Mouse (Mus musculus) limb, embryonic 12.5 days (tissue): ENCODE data around the gene Cryl1. TPM values are rescaled to one million over a fixed set of nuclear protein-coding genes. Genes with fewer than 3 reads are reported as not detected.

Source experiments
- ATAC-seq: fragments of 200-750 bp; cut with Nextera tagmentation; 2 replicates; pipeline ENCODE4 v1.8.0; 2017; ENCODE audit warnings: low read depth, moderate TSS enrichment; ENCODE audit not compliant: insufficient number of reproducible peaks, insufficient read depth, low FRiP score, low TSS enrichment
- H3K27ac ChIP-seq: fragments of 300-500 bp; sonication (generic); 2 replicates; pipeline ENCODE4 v1.5.1; 2016; ENCODE audit warnings: mild to moderate bottlenecking, moderate library complexity
- H3K27me3 ChIP-seq: fragments of 300-500 bp; sonication (generic); 2 replicates; pipeline ENCODE4 v1.6.1; 2016; ENCODE audit warnings: mild to moderate bottlenecking, moderate library complexity
- H3K36me3 ChIP-seq: fragments of 300-500 bp; sonication (generic); 2 replicates; pipeline ENCODE4 v1.6.1; 2016; ENCODE audit warnings: mild to moderate bottlenecking, moderate library complexity
- H3K4me1 ChIP-seq: fragments of 300-500 bp; sonication (generic); replicated peaks from 2 replicates; pipeline ENCODE4 v1.6.1; 2016
- H3K4me2 ChIP-seq: fragments of 300-500 bp; sonication (generic); 2 replicates; pipeline ENCODE4 v1.6.1; 2016; ENCODE audit warnings: mild to moderate bottlenecking, moderate library complexity
- H3K4me3 ChIP-seq: fragments of 300-500 bp; sonication (generic); replicated peaks from 2 replicates; pipeline ENCODE4 v1.5.1; 2016; ENCODE audit warnings: mild to moderate bottlenecking
- H3K9ac ChIP-seq: fragments of 300-500 bp; sonication (generic); replicated peaks from 2 replicates; pipeline ENCODE4 v1.6.1; 2016; ENCODE audit warnings: mild to moderate bottlenecking, moderate library complexity
- H3K9me3 ChIP-seq: fragments of 300-500 bp; sonication (generic); 2 replicates; pipeline ENCODE4 v1.6.1; 2016; ENCODE audit warnings: mild to moderate bottlenecking, moderate library complexity
- WGBS: fragments of 180-500 bp; shearing (Covaris S2); methylation state at CpG from one replicate; pipeline ENCODE4 v1.1.7; 2016; 5-methylcytosine and 5-hydroxymethylcytosine counted together
- polyA plus RNA-seq: library from polyadenylated mRNA; unstranded; fragments of >200 nt; fragmentation: Nextera tagmentation; extraction: Ambion mirVana; gene quantifications from 2 replicates; pipeline ENCODE4 v1.2.1, GENCODE M21; 2016

Cryl1 gene
- polyA plus RNA-seq, 1 experiment from 2014 or later: 16.7 TPM

- Histone ChIP-seq H3K9ac (no peak overlapping the region; the same call in 1 of the 2 replicates), H3K36me3 (no peaks in the 10 kb centered on the region), H3K27ac (no peak overlapping the region), H3K27me3 (peaks cover 12% of the 10 kb centered on the region; the same call in 1 of the 2 replicates), H3K4me2 (peak overlapping the region; percentile 78), H3K4me1 (no peaks in the 10 kb centered on the region), H3K9me3 (no peaks in the 10 kb centered on the region; the same call in 1 of the 2 replicates), H3K4me3 (peak overlapping the region; percentile 65)
- 19% methylated on average over 13 of the region's 13 CpGs for WGBS
- ATAC-seq: no peak
Observed at GRCm38 (mm10) chr14:57398813-57399427, 591 bp upstream of the Cryl1 start.

GRCm38 (mm10) chr14:57397221-57397620, 1.1 kb downstream of the Cryl1 start:
- 83% methylated on average over 5 of the region's 5 CpGs for WGBS
- H3K27me3 ChIP-seq: peaks cover 12% of the 10 kb centered on the region; the same call in 1 of the 2 replicates
- no peak overlapping the region for H3K4me2 ChIP-seq

GRCm38 (mm10) chr14:57395470-57395869, 2.9 kb downstream of the Cryl1 start:
- Histone ChIP-seq H3K9me3 (no peaks in the 10 kb centered on the region), H3K4me3 (no peak overlapping the region), H3K27me3 (peaks cover 12% of the 10 kb centered on the region; the same call in 1 of the 2 replicates), H3K4me2 (no peak overlapping the region), H3K36me3 (no peaks in the 10 kb centered on the region), H3K9ac (no peak overlapping the region), H3K27ac (no peak overlapping the region), H3K4me1 (0 out of 2 replicates have a peak, but pooled peaks cover 5% of the 10 kb centered on the region)
- no peak for ATAC-seq
- WGBS: 73% methylated on average over 2 of the region's 2 CpGs

More at GRCm38 (mm10) chr14:57397221-57397620, 1.1 kb downstream of the Cryl1 start:
- H3K36me3 ChIP-seq: no peaks in the 10 kb centered on the region
- no peak overlapping the region for H3K4me3 ChIP-seq
- no peaks in the 10 kb centered on the region for H3K9me3 ChIP-seq
- H3K27ac ChIP-seq: no peak overlapping the region
- H3K4me1 ChIP-seq: 0 out of 2 replicates have a peak, but pooled peaks cover 3% of the 10 kb centered on the region
- no peak overlapping the region for H3K9ac ChIP-seq
- no peak for ATAC-seq

- no peaks in the 10 kb centered on the region for H3K9me3 ChIP-seq
Observed at GRCm38 (mm10) chr14:57392278-57392677, 6.1 kb downstream of the Cryl1 start.

DNA sequence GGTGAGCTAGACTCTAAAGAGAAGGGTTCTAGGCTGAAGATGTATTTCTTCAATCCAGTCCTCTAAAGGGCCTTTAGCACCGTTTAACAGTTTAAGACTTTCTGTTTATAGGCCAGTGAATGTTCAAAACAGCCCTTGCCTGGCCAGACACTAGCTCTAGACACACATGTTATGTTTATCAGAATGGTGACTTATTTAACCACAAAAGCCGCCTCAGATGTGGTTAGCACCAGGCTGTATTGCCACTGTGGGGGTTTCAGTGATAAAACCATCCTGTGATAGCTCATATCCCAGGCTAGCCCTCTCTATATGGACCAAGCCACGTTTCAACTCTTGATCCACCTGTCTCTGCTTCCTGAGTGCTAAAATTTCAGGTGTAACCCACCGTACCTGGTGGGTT, 6.7 kb downstream of the Cryl1 start:
- Histone ChIP-seq H3K27ac (no peak overlapping the region), H3K9ac (no peak overlapping the region), H3K27me3 (0 out of 2 replicates have a peak, but pooled peaks cover 1% of the 10 kb centered on the region), H3K9me3 (no peaks in the 10 kb centered on the region), H3K4me3 (no peak overlapping the region), H3K36me3 (no peaks in the 10 kb centered on the region), H3K4me1 (peaks cover 18% of the 10 kb centered on the region), H3K4me2 (no peak overlapping the region)
- ATAC-seq: no peak
- WGBS: 70% methylated on average over 4 of the region's 4 CpGs

More at GRCm38 (mm10) chr14:57392278-57392677, 6.1 kb downstream of the Cryl1 start:
- no peak overlapping the region for H3K4me2 ChIP-seq
- H3K36me3 ChIP-seq: no peaks in the 10 kb centered on the region
- no peak overlapping the region for H3K27ac ChIP-seq
- WGBS: 66% methylated on average over 5 of the region's 5 CpGs
- ATAC-seq: no peak
- H3K27me3 ChIP-seq: peaks cover 6% of the 10 kb centered on the region; the same call in 1 of the 2 replicates
- H3K9ac ChIP-seq: no peak overlapping the region
- H3K4me3 ChIP-seq: no peak overlapping the region
- H3K4me1 ChIP-seq: peaks cover 13% of the 10 kb centered on the region

- Histone ChIP-seq H3K4me2 (no peak overlapping the region; the same call in 1 of the 2 replicates), H3K27ac (no peak overlapping the region), H3K4me1 (peaks cover 12% of the 10 kb centered on the region), H3K9ac (no peak overlapping the region), H3K4me3 (no peak overlapping the region), H3K9me3 (no peaks in the 10 kb centered on the region), H3K27me3 (no peaks in the 10 kb centered on the region), H3K36me3 (no peaks in the 10 kb centered on the region)
- ATAC-seq: no peak
- WGBS: 46% methylated on average over 14 of the region's 14 CpGs
Observed at GRCm38 (mm10) chr14:57386758-57387561, 11.4 kb downstream of the Cryl1 start.

DNA sequence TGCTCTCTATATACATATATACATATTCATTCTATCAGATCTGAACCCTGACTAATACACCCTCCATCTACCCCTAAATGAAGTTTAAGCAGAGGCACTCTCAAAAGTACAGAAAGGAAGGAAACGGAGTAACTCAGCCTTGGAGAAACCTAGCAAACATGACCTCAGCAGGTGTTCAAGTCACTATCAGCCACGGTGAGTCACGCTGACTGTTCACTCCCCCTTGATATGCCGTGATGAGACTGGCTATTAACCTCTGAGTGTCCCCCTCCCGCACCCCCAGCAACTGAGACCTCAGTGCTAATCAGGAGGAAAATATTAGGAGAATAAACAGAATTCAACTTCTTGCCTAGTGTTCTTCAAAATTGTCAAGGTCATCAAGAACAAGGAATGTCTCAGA, 12.7 kb downstream of the Cryl1 start:
- Histone ChIP-seq H3K4me2 (no peak overlapping the region), H3K4me3 (no peak overlapping the region), H3K27ac (no peak overlapping the region), H3K27me3 (no peaks in the 10 kb centered on the region), H3K36me3 (no peaks in the 10 kb centered on the region), H3K9ac (no peak overlapping the region), H3K4me1 (peaks cover 12% of the 10 kb centered on the region), H3K9me3 (no peaks in the 10 kb centered on the region)
- ATAC-seq: no peak
- 88% methylated on average over 5 of the region's 5 CpGs for WGBS

GRCm38 (mm10) chr14:57377531-57377930, 20.8 kb downstream of the Cryl1 start:
- no peak overlapping the region for H3K27ac ChIP-seq
- H3K4me1 ChIP-seq: no peaks in the 10 kb centered on the region
- H3K4me3 ChIP-seq: no peak overlapping the region
- WGBS: 76% methylated on average over 5 of the region's 5 CpGs
- no peaks in the 10 kb centered on the region for H3K36me3 ChIP-seq
- no peak for ATAC-seq
- H3K4me2 ChIP-seq: no peak overlapping the region
- H3K27me3 ChIP-seq: no peaks in the 10 kb centered on the region
- H3K9ac ChIP-seq: no peak overlapping the region
- no peaks in the 10 kb centered on the region for H3K9me3 ChIP-seq

GRCm38 (mm10) chr14:57376956-57377355, 21.4 kb downstream of the Cryl1 start:
- H3K27me3 ChIP-seq: no peaks in the 10 kb centered on the region
- H3K36me3 ChIP-seq: no peaks in the 10 kb centered on the region
- ATAC-seq: no peak
- H3K9me3 ChIP-seq: no peaks in the 10 kb centered on the region
- H3K9ac ChIP-seq: no peak overlapping the region
- no peak overlapping the region for H3K27ac ChIP-seq
- 84% methylated on average over 9 of the region's 9 CpGs for WGBS
- no peak overlapping the region for H3K4me3 ChIP-seq
- H3K4me2 ChIP-seq: no peak overlapping the region
- no peaks in the 10 kb centered on the region for H3K4me1 ChIP-seq

GRCm38 (mm10) chr14:57376016-57376415, 22.3 kb downstream of the Cryl1 start:
- no peak overlapping the region for H3K4me2 ChIP-seq
- no peak for ATAC-seq
- no peak overlapping the region for H3K4me3 ChIP-seq
- H3K9ac ChIP-seq: no peak overlapping the region
- 65% methylated on average over 8 of the region's 8 CpGs for WGBS
- no peaks in the 10 kb centered on the region for H3K4me1 ChIP-seq
- no peaks in the 10 kb centered on the region for H3K9me3 ChIP-seq
- no peaks in the 10 kb centered on the region for H3K27me3 ChIP-seq
- H3K27ac ChIP-seq: no peak overlapping the region
- H3K36me3 ChIP-seq: no peaks in the 10 kb centered on the region

GRCm38 (mm10) chr14:57375205-57375604, 23.1 kb downstream of the Cryl1 start:
- Histone ChIP-seq H3K9ac (no peak overlapping the region), H3K36me3 (no peaks in the 10 kb centered on the region), H3K27ac (no peak overlapping the region), H3K4me1 (no peaks in the 10 kb centered on the region), H3K4me2 (no peak overlapping the region), H3K4me3 (no peak overlapping the region), H3K9me3 (no peaks in the 10 kb centered on the region), H3K27me3 (no peaks in the 10 kb centered on the region)
- WGBS: 79% methylated on average over 9 of the region's 9 CpGs
- ATAC-seq: no peak
